Mouse (Mus musculus) neural tube, embryonic 14.5 days (tissue): Measurements from ENCODE around the gene Bcorl1. TPM values are rescaled to one million over a fixed set of nuclear protein-coding genes. Genes with fewer than 3 reads are reported as not detected.
A peak's percentile ranks its signal among the peaks of the same experiment; 100 is the strongest.

Experiments used
- ATAC-seq: fragments of 200-750 bp; cut with Nextera tagmentation; 2 replicates; pipeline ENCODE4 v1.8.0; 2017; ENCODE audit warnings: low read depth, mild to moderate bottlenecking, moderate TSS enrichment, moderate library complexity
- H3K27ac ChIP-seq: fragments of 300-500 bp; sonication (generic); 2 replicates; pipeline ENCODE4 v1.5.1; 2014; ENCODE audit warnings: low read depth, mild to moderate bottlenecking, control low read depth, low read length, moderate library complexity, mixed read lengths
- H3K27me3 ChIP-seq: fragments of 300-500 bp; sonication (generic); 2 replicates; pipeline ENCODE4 v1.6.1; 2014; ENCODE audit warnings: low read length; ENCODE audit not compliant: control insufficient read depth, insufficient read depth
- H3K36me3 ChIP-seq: fragments of 300-500 bp; sonication (generic); 2 replicates; pipeline ENCODE4 v1.6.1; 2014; ENCODE audit warnings: low read length, mixed read lengths; ENCODE audit not compliant: control insufficient read depth, insufficient read depth
- H3K4me1 ChIP-seq: fragments of 300-500 bp; sonication (generic); 2 replicates; pipeline ENCODE4 v1.6.1; 2014; ENCODE audit warnings: low read length; ENCODE audit not compliant: control insufficient read depth, insufficient read depth
- H3K4me2 ChIP-seq: fragments of 300-500 bp; sonication (generic); 2 replicates; pipeline ENCODE4 v1.6.1; 2014; ENCODE audit warnings: mild to moderate bottlenecking, low read depth, low read length, control low read depth
- H3K4me3 ChIP-seq: fragments of 300-500 bp; sonication (generic); 2 replicates; pipeline ENCODE4 v1.5.1; 2014; ENCODE audit warnings: low read depth, low read length, control low read depth, mixed read lengths
- H3K9ac ChIP-seq: fragments of 300-500 bp; sonication (generic); replicated peaks from 2 replicates; pipeline ENCODE4 v1.6.1; 2014; ENCODE audit warnings: low read depth, mild to moderate bottlenecking, control low read depth, low read length, mixed read lengths
- H3K9me3 ChIP-seq: fragments of 300-500 bp; sonication (generic); 2 replicates; pipeline ENCODE4 v1.6.1; 2016; ENCODE audit warnings: low read length; ENCODE audit not compliant: control insufficient read depth
- WGBS: fragments of 180-500 bp; shearing (Covaris S2); extraction: QIAGEN DNeasy Blood & Tissue Kit; methylation state at CpG from one replicate; pipeline ENCODE4 v1.1.7; 2014; 5-methylcytosine and 5-hydroxymethylcytosine counted together
- polyA plus RNA-seq: library from polyadenylated mRNA; unstranded; fragments of >200 nt; fragmentation: Nextera tagmentation; extraction: Ambion mirVana; gene quantifications from 2 replicates; pipeline ENCODE4 v1.2.1, GENCODE M21; 2014

Gene Bcorl1
- polyA plus RNA-seq, 1 experiment from 2014 or later = 6.9 TPM

- peak overlapping the region; percentile 48; the same call in 1 of the 2 replicates for H3K9ac ChIP-seq
- H3K4me1 ChIP-seq = no peaks in the 10 kb centered on the region
- 19% methylated on average over 14 of the region's 73 CpGs for WGBS
- peak overlapping the region; percentile 46 for H3K4me3 ChIP-seq
- no peaks in the 10 kb centered on the region for H3K9me3 ChIP-seq
- no peak overlapping the region for H3K27ac ChIP-seq
- ATAC-seq = no peak
- peak overlapping the region; percentile 60 for H3K4me2 ChIP-seq
- H3K27me3 ChIP-seq = no peaks in the 10 kb centered on the region
- H3K36me3 ChIP-seq = no peaks in the 10 kb centered on the region
Measured at GRCm38 (mm10) chrX:48341621-48342161, 533 bp downstream of the Bcorl1 start.

GRCm38 (mm10) chrX:48342731-48343130, 1.6 kb downstream of the Bcorl1 start:
- H3K27ac ChIP-seq = no peak overlapping the region
- no peaks in the 10 kb centered on the region for H3K36me3 ChIP-seq
- H3K4me1 ChIP-seq = no peaks in the 10 kb centered on the region
- no peak overlapping the region for H3K9ac ChIP-seq
- H3K4me3 ChIP-seq = peak overlapping the region; percentile 46
- no peaks in the 10 kb centered on the region for H3K27me3 ChIP-seq
- 17% methylated on average over 12 of the region's 16 CpGs for WGBS
- ATAC-seq = 0 out of 2 replicates have a peak, but pooled peaks have one; percentile 3
- peak overlapping the region; percentile 60 for H3K4me2 ChIP-seq
- H3K9me3 ChIP-seq = no peaks in the 10 kb centered on the region

GRCm38 (mm10) chrX:48343461-48343952, 2.3 kb downstream of the Bcorl1 start:
- no peaks in the 10 kb centered on the region for H3K9me3 ChIP-seq
- WGBS = 14% methylated on average over 24 of the region's 36 CpGs
- peak overlapping the region; percentile 40; the same call in 1 of the 2 replicates for H3K27ac ChIP-seq
- no peaks in the 10 kb centered on the region for H3K27me3 ChIP-seq
- peak overlapping the region; percentile 60 for H3K4me2 ChIP-seq
- peak overlapping the region; percentile 46 for H3K4me3 ChIP-seq
- peak; percentile 95 for ATAC-seq
- H3K9ac ChIP-seq = peak overlapping the region; percentile 47
- no peaks in the 10 kb centered on the region for H3K36me3 ChIP-seq
- no peaks in the 10 kb centered on the region for H3K4me1 ChIP-seq

- H3K4me2 ChIP-seq = peak overlapping the region; percentile 47
- WGBS = 17% methylated on average over 30 of the region's 30 CpGs
Measured at GRCm38 (mm10) chrX:48343966-48344642, 2.9 kb downstream of the Bcorl1 start.

GRCm38 (mm10) chrX:48344643-48345384, 3.7 kb downstream of the Bcorl1 start:
- no peaks in the 10 kb centered on the region for H3K36me3 ChIP-seq
- no peak for ATAC-seq
- no peaks in the 10 kb centered on the region for H3K4me1 ChIP-seq
- peak overlapping the region; percentile 46 for H3K4me3 ChIP-seq
- H3K27me3 ChIP-seq = no peaks in the 10 kb centered on the region
- peak overlapping the region; percentile 47 for H3K9ac ChIP-seq
- 20% methylated on average over 34 of the region's 61 CpGs for WGBS
- H3K27ac ChIP-seq = peak overlapping the region; percentile 55; the same call in 1 of the 2 replicates
- H3K4me2 ChIP-seq = peak overlapping the region; percentile 48
- H3K9me3 ChIP-seq = no peaks in the 10 kb centered on the region

More at GRCm38 (mm10) chrX:48343966-48344642, 2.9 kb downstream of the Bcorl1 start:
- H3K9me3 ChIP-seq = no peaks in the 10 kb centered on the region
- peak overlapping the region; percentile 46 for H3K4me3 ChIP-seq
- no peaks in the 10 kb centered on the region for H3K4me1 ChIP-seq
- no peaks in the 10 kb centered on the region for H3K27me3 ChIP-seq
- peak; percentile 29 for ATAC-seq
- peak overlapping the region; percentile 55; the same call in 1 of the 2 replicates for H3K27ac ChIP-seq
- peak overlapping the region; percentile 47 for H3K9ac ChIP-seq
- H3K36me3 ChIP-seq = no peaks in the 10 kb centered on the region

GRCm38 (mm10) chrX:48345385-48345932, 4.3 kb downstream of the Bcorl1 start:
- 13% methylated on average over 17 of the region's 45 CpGs for WGBS
- Histone ChIP-seq H3K27ac (no peak overlapping the region), H3K9ac (peak overlapping the region; percentile 47), H3K4me3 (peak overlapping the region; percentile 46), H3K36me3 (no peaks in the 10 kb centered on the region), H3K4me1 (no peaks in the 10 kb centered on the region), H3K9me3 (no peaks in the 10 kb centered on the region), H3K27me3 (no peaks in the 10 kb centered on the region), H3K4me2 (peak overlapping the region; percentile 48)
- ATAC-seq = no peak

GRCm38 (mm10) chrX:48355346-48355745, 14.2 kb downstream of the Bcorl1 start:
- Histone ChIP-seq H3K9ac (no peak overlapping the region), H3K4me1 (no peaks in the 10 kb centered on the region), H3K27ac (no peak overlapping the region), H3K4me2 (no peak overlapping the region), H3K4me3 (no peak overlapping the region), H3K27me3 (no peaks in the 10 kb centered on the region), H3K36me3 (no peaks in the 10 kb centered on the region), H3K9me3 (no peaks in the 10 kb centered on the region)
- no peak for ATAC-seq
- 83% methylated on average over 6 of the region's 6 CpGs for WGBS

- Histone ChIP-seq H3K4me2 (no peak overlapping the region), H3K9ac (no peak overlapping the region), H3K27ac (no peak overlapping the region), H3K27me3 (no peaks in the 10 kb centered on the region), H3K4me3 (no peak overlapping the region), H3K36me3 (no peaks in the 10 kb centered on the region), H3K4me1 (no peaks in the 10 kb centered on the region; the same call in 1 of the 2 replicates), H3K9me3 (no peaks in the 10 kb centered on the region)
- peak; percentile 46; the same call in 1 of the 2 replicates for ATAC-seq
- WGBS = 31% methylated on average over 15 of the region's 15 CpGs
Measured at GRCm38 (mm10) chrX:48365836-48366577, 24.8 kb downstream of the Bcorl1 start.
